Mouse (Mus musculus) liver, embryonic 14.5 days (tissue): ENCODE measurements around the gene Tatdn2. TPM values are rescaled to one million over a fixed set of nuclear protein-coding genes. Genes with fewer than 3 reads are reported as not detected.
A peak's percentile ranks its signal among the peaks of the same experiment; 100 is the strongest.

Experiments
- ATAC-seq: fragments of 200-750 bp; cut with Nextera tagmentation; 2 replicates; pipeline ENCODE4 v1.8.0; 2017; ENCODE audit warnings: moderate number of reproducible peaks, mild to moderate bottlenecking, moderate library complexity; ENCODE audit not compliant: insufficient read depth
- DNase-seq, 3 experiments: peaks; one replicate each; pipeline ENCODE4 v3.0.0-alpha.2; 2012 to 2013; ENCODE audit warnings: low read depth in 3 of 3, low spot score in 3 of 3
- H3K27ac ChIP-seq: fragments of 300-500 bp; sonication (generic); 2 replicates; pipeline ENCODE4 v1.5.1; 2014; ENCODE audit warnings: moderate library complexity, mild to moderate bottlenecking, control low read depth, inconsistent platforms
- H3K27me3 ChIP-seq: fragments of 300-500 bp; sonication (generic); 2 replicates; pipeline ENCODE4 v1.6.1; 2014; ENCODE audit warnings: mild to moderate bottlenecking, low read length, moderate library complexity; ENCODE audit not compliant: control insufficient read depth, insufficient read depth
- H3K36me3 ChIP-seq: fragments of 300-500 bp; sonication (generic); replicated peaks from 2 replicates; pipeline ENCODE4 v1.6.1; 2014; ENCODE audit warnings: low read depth; ENCODE audit not compliant: control insufficient read depth, insufficient read depth
- H3K4me1 ChIP-seq, 2 experiments: fragments of 200-500 bp in 1 of 2; fragments of 300-500 bp in 1 of 2; sonication (generic) in 1 of 2; replicated peaks; 2 replicates each; pipeline ENCODE4 v1.6.1; 2012 to 2014; ENCODE audit warnings: antibody characterized with exemption in 1 of 2, inconsistent platforms in 1 of 2, low read length in 1 of 2; ENCODE audit not compliant: control insufficient read depth in 2 of 2, insufficient read depth in 2 of 2
- H3K4me2 ChIP-seq: fragments of 300-500 bp; sonication (generic); 2 replicates; pipeline ENCODE4 v1.6.1; 2014; ENCODE audit warnings: low read depth, mild to moderate bottlenecking, control low read depth, moderate library complexity
- H3K4me3 ChIP-seq, 2 experiments: fragments of 200-500 bp in 1 of 2; fragments of 300-500 bp in 1 of 2; sonication (generic) in 1 of 2; 2 replicates each; pipeline ENCODE4 v1.5.1; 2012 to 2014; ENCODE audit warnings: low read depth in 2 of 2, low read length in 2 of 2, mild to moderate bottlenecking in 2 of 2, control low read depth in 1 of 2, inconsistent platforms in 1 of 2, moderate library complexity in 1 of 2; ENCODE audit not compliant: insufficient read depth in 1 of 2
- H3K9ac ChIP-seq: fragments of 300-500 bp; sonication (generic); replicated peaks from 2 replicates; pipeline ENCODE4 v1.6.1; 2014; ENCODE audit warnings: mild to moderate bottlenecking, control low read depth, moderate library complexity
- H3K9me3 ChIP-seq: fragments of 300-500 bp; sonication (generic); 2 replicates; pipeline ENCODE4 v1.6.1; 2016; ENCODE audit warnings: low read length, mixed read lengths; ENCODE audit not compliant: control insufficient read depth
- CTCF ChIP-seq: IDR thresholded peaks from 2 replicates; pipeline ENCODE4 v1.5.1; 2016; ENCODE audit warnings: antibody characterized with exemption, low read depth, control low read depth
- EP300 ChIP-seq: IDR thresholded peaks from 2 replicates; pipeline ENCODE4 v1.6.1; 2016; ENCODE audit warnings: antibody characterized with exemption, low read depth
- WGBS: fragments of 180-500 bp; shearing (Covaris S2); extraction: QIAGEN DNeasy Blood & Tissue Kit; methylation state at CpG from one replicate; pipeline ENCODE4 v1.1.7; 2014; ENCODE audit not compliant: insufficient replicate concordance; 5-methylcytosine and 5-hydroxymethylcytosine counted together
- polyA plus RNA-seq, 2 experiments: library from polyadenylated mRNA; depleted of rRNA in 1 of 2; stranded (reverse) in 1 of 2; unstranded in 1 of 2; fragments of >200 nt; fragmentation: Nextera tagmentation in 1 of 2; extraction: Ambion mirVana in 1 of 2; gene quantifications; 2 replicates each; pipeline versions ENCODE4 v1.2.1 to v1.2.3; 2012 to 2014

Gene Tatdn2
- polyA plus RNA-seq, 2 experiments: 1.3 to 15.4 TPM

- DNase-seq: no peak
- Histone ChIP-seq H3K36me3 (peaks cover 28% of the 10 kb centered on the region), H3K27me3 (no peaks in the 10 kb centered on the region), H3K4me2 (no peak overlapping the region), H3K4me3 (no peak overlapping the region), H3K9ac (no peak overlapping the region), H3K4me1 (peaks cover 4 to 9% of the 10 kb centered on the region in 2 experiments; a peak in 3 of 4 replicates), H3K9me3 (no peaks in the 10 kb centered on the region), H3K27ac (no peak overlapping the region)
- no peak for TF ChIP-seq EP300
- TF ChIP-seq CTCF: no peak
- no peak for ATAC-seq
- WGBS: 65% methylated on average over 9 of the region's 9 CpGs
Observed at GRCm38 (mm10) chr6:113737318-113738046, 40.6 kb downstream of the Tatdn2 start.

- Histone ChIP-seq H3K27me3 (no peaks in the 10 kb centered on the region), H3K9ac (peak within 1 kb of the TSS; percentile 96), H3K4me3 (peak within 1 kb of the TSS; percentile 98), H3K9me3 (no peaks in the 10 kb centered on the region), H3K4me1 (peaks cover 4 to 9% of the 10 kb centered on the region in 2 experiments; a peak in 3 of 4 replicates), H3K4me2 (peak within 1 kb of the TSS; percentile 91), H3K27ac (peak within 1 kb of the TSS; percentile 47), H3K36me3 (peaks cover 12% of the 10 kb centered on the region)
- WGBS: 6% methylated on average over 41 of the region's 41 CpGs
- ATAC-seq: peak; percentile 85
- TF ChIP-seq EP300 (no peak), CTCF (no peak)
- DNase-seq: peak; percentile 75 to 79 (median 78)
Observed at GRCm38 (mm10) chr6:113740236-113741217, 43.7 kb downstream of the Tatdn2 start, which contains the start of gene Sec13. TSS of gene Sec13 (minus strand) at chr6:113740743.

GRCm38 (mm10) chr6:113741425-113741824 is 44.6 kb downstream of the Tatdn2 start:
- DNase-seq (no peak), ATAC-seq (no peak)
- 48% methylated on average over 2 of the region's 2 CpGs for WGBS
- Histone ChIP-seq H3K4me3 (no peak overlapping the region), H3K9me3 (no peaks in the 10 kb centered on the region), H3K4me1 (peaks cover 4 to 9% of the 10 kb centered on the region in 2 experiments; a peak in 3 of 4 replicates), H3K27me3 (no peaks in the 10 kb centered on the region; the same call in 1 of the 2 replicates), H3K4me2 (no peak overlapping the region), H3K9ac (no peak overlapping the region), H3K36me3 (peaks cover 4% of the 10 kb centered on the region; the same call in 1 of the 2 replicates), H3K27ac (no peak overlapping the region)
- no peak for TF ChIP-seq CTCF
- TF ChIP-seq EP300: no peak

GRCm38 (mm10) chr6:113742321-113742720 is 45.5 kb downstream of the Tatdn2 start:
- DNase-seq: no peak
- 53% methylated on average over 1 of the region's 1 CpGs for WGBS
- H3K9ac ChIP-seq: no peak overlapping the region
- no peaks in the 10 kb centered on the region for H3K9me3 ChIP-seq
- H3K36me3 ChIP-seq: peaks cover 4% of the 10 kb centered on the region; the same call in 1 of the 2 replicates
- H3K4me3 ChIP-seq: no peak overlapping the region
- peaks cover 4 to 9% of the 10 kb centered on the region in 2 experiments; a peak in 3 of 4 replicates for H3K4me1 ChIP-seq
- H3K27me3 ChIP-seq: no peaks in the 10 kb centered on the region; the same call in 1 of the 2 replicates
- no peak for TF ChIP-seq CTCF
- TF ChIP-seq EP300: no peak
- H3K4me2 ChIP-seq: no peak overlapping the region
- ATAC-seq: no peak
- H3K27ac ChIP-seq: no peak overlapping the region
